Mouse (Mus musculus) lung, postnatal 10 days (tissue): ENCODE measurements around the gene Klb.

Source experiments
- DNase-seq: peaks from one replicate; pipeline ENCODE4 v3.0.0; 2021

Klb gene

DNA sequence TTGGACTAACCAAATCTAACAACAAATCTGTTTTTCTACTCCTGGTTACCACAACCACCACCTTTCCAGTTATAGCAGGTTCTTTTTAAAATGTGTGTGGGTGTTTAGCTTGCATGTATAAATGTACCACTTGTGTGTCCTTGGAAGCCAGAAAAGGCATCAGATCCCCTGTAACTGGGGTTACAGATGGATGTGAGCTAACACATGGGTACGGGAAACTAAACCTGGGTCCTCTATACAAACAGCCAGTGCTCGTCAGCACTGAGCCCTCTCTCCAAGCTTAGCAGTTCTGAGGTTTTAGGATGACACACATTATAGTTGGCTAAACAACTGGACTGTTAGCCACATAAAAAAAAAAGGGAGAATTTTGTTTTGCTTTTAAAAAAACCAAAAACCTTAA, 37.6 kb downstream of the Klb start:
- DNase-seq, result no peak

DNA sequence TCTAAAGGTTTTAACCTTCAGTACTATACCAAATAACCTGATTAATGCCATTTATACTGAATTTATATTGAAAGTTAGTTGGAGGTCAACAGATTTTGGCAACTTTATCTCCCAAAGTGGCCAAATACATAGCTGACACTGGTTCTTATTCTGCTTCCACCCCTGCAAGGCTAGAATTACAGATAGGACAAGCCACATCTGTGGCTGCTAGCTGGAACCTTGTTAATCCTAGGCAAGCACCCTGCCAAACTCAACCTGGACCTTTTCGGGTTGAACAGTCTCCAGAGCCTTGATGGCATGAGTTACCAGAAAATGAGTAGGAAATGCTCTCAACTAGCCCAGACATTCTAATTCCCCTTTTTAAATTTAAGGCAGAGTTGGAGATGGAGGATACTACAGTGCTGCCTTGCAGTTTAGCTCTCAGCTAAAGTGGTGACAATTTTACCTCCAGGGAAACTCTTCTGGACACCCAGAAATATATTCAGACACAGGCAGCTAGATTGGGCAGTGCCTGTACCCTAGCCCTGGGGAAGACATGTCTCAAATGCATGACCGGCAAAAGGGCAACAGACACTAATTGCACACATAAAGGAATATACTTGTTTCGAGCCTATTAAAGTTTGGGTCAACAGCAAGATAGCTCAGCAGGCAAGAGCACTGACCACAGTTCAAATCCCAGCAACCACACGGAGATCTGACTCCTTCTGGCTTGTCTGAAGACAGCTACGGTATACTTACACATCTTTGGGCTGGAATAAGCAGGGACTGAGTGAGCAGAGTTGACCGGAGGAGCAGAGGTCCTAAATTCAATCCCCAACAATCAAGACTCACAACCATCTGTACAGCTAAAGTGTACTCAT, 39.1 kb downstream of the Klb start:
- DNase-seq, result no peak

DNA sequence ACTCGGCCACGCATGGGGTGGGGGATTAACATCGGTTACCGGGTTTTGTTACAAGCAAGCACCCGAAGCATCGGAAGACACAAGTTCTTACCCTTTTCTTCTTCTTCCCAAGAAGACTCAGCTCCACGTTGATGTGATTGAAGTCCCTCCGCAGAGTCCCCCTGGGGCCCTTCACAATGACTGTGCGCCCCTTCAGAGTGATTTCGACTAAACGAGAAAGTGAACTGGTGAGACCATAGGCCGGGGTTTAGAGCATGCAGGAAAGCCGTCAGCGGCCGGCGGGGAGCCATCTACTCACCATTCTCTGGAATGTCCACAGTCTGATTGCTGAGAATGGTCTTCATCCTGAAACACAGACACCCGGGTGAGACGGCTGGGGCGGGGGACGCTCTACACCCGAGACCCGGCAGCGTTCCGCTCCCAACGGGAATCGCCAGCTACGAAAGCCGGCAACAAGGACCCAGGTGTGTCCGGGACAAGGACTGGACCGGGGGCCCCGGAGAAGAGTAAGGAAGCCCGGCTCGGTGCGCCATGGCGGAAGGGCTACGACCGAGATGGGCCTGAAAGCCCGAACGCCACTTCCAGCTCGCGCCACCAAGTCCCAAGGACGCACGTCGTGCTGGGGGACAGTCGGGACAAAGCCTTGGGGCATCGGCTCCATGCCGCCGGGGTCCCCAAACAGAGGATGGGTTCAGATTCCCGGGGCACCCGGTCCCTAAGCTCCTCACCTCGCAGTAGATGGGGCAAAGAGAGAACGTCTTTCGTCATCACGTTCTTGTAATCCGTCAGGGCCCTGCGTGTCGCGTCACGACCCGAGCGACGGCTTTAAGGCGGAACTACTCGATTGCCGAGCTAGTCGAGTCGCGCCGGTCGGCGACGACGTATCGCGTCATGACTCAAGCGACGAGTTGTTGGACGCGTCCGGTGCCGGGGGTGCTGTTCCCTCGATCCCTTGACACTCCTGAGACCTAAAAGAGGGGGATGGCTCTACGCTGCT, 42.8 kb downstream of the Klb start, which contains the start of the genes Rpl9 and Lias:
Rpl9 (minus strand) TSS at position 797 of the 997 bp plus-strand sequence.
Lias (plus strand) TSS at position 850 of the 997 bp plus-strand sequence.
- peak; percentile 99 for DNase-seq

DNA sequence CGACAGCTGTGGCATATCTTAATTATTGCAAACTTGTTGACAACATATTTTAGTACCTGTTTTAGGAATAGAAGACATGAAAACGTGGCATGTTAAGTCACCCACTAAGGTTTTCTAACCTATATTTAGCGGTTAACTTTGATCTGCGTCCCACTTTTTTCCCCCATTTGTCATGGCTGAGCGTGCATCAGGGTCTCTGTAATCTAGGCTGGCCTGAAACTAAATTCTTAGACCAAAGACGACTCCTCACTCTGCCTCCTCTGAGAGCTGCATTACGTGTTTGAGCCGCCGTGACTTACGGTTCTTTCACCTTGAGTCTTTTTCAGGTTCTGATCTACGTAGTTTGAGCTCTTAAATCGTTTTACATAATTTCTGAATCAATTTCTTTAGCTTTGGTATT, 43.6 kb downstream of the Klb start:
- DNase-seq, result peak; percentile 10

DNA sequence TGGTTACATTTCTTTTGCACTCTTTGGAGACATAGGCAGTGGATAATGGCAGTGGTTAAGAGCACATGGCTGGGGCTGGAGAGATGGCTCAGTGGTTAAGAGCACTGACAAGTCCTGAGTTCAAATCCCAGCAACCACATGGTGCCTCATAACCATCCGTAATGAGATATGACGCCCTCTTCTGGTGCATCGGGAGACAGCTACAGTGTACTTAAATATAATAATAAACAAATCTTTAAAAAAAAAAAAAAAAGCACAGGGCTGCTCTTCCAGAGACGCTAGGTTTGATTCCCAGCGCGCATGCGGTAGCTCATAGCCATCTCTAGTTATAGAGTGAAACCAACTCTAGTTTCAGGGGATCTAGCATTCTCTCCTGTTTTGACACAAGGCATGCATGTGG, 46.3 kb downstream of the Klb start:
- DNase-seq, result no peak

DNA sequence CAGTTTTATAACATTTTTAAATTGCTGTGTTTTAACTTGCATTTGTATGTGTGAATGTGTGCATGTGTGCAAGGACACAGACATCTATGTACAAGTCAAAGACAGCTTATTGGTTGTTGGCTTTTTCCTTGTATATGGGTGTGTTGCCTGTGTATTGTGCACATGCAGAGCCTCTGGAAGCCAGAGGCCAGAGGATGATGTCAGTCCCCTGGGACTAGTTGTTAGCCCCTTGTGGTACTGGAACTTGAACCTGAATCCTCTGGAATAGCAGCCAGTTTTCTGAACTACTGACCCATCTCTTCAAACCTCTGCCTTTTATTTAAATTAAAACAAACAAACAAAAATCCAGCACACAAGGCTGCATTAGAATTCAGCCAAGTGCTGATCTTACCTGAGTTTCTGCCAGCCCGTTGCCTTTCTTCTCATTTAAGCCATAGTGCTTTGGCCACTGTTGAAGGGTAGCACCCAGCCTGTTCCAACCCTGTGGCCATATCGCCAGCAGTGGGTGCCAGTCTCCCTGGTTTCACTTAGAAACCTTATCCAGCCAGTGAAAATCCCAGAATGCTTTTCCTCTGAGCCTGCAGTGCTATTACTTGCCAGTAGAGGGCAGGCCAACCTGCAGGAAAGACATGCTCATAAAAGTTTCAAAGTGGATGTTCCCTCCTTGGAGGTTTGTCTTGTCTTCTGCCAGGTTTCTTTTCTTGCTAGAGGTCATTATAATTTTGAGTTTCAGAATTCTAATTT, 53.3 kb downstream of the Klb start:
- peak; percentile 91 for DNase-seq

DNA sequence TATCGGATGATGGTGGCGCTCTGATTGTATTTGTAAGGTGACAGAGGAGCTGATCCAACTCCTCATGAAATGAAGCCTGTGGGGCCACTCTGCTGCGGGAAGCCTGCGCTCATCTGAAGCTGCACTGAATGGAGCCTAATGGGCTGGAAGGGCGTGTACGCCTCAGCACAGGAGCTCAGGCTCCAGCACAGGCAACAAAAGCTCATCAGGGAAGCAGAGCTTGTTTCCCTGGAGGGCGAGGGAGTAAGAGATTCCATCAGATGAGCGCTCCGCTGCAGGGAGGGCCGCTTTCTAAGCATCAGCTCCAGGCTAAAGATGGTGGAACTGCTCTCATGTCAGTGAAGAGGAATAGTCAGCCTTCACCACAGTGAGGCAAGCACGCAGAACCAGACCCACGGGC, 59.9 kb downstream of the Klb start:
- no peak for DNase-seq

DNA sequence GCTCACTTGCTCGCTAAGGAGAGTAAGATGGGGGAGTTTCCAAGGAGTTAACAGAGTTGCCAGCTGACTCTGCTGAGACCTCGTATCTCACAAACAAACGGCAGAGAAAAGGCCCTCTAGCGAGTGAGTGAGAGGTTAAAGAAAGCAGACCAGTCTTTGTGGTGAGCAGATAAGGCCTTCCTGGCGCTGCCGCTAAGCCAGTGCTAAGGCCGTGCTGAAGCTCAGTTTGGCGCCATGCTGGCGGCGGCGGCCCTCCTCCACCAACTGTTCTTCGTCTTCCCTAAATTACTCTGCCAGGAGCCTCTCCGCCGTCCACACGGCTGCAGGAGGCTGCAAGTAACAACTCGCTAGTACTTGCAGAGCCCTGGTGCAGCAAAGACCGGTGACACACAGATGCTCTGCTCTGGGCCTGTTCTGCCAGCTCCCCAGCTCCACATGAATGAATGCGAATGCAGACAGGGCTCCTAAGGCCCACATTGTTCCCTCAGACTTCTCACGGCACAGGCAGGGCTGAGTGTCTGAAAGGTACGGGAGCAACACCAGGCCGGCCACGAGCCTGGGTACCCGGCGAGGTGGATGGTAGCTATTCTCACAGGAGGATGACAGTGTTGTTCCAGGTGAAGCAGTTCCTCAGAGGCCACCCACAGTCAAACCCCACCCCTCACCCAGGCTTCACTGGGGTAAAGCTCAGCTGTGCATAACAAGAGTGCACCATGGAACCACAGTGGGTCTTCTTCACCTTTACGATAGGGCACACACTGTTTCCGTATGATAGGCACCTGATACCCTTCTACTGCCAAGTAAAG, 67.7 kb downstream of the Klb start:
- no peak for DNase-seq

DNA sequence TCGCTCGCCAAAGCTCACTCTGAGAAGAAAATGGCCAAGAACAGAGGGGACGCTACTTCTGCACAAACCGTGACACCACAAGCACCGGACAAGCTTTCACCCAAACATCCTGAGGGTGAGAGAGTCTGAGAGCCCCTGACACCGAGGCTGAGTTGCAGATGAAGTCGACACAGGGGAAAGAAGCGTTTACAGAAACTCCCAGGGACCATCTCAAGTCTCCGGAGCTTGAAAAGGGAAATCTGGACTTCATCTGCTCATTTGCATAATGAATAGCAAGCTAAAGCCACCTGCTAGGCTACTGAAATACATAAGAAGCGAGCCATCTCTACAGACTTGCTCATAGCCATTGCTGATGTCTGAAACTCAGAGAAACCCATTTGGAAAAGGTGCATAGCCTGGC, 71.0 kb downstream of the Klb start:
- no peak for DNase-seq

DNA sequence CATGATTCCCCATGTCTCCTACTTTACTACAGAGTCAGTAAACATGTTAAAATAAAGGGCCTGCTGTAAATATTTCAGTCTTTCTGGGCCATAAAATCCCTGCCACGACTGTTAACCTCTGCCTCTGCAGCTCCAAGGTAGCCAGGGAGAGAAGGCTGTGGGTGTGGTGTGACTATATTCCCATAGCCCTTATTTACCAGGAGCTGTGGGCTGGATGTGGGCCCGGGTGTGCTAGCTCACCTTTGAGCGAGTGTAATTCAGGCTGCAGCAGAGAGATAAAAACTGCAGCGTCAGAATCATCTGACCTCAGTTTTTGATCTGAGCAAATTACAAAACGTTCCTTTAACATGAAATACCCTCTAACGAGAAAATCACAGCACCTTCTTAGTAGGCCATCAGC, 72.7 kb downstream of the Klb start:
- DNase-seq, result no peak

DNA sequence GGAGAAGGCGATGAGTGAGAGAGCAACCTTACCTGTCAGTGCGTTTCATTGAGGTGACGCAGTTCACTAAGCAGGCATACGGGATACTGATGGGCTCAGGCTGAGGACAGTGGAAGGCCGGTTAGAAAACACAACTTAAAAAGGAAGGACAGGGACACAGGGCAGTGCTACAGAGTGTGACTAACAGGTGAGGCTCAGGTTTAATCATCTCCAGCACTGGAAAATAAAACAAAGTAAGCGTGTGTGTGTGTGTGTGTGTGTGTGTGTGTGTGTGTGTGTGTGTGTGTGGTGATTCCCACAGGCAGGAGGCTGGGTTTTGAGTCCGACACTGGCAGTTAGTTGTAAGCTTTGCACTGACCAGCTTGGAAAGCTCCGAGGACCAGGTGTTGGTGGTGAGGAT, 74.7 kb downstream of the Klb start:
- no peak for DNase-seq

DNA sequence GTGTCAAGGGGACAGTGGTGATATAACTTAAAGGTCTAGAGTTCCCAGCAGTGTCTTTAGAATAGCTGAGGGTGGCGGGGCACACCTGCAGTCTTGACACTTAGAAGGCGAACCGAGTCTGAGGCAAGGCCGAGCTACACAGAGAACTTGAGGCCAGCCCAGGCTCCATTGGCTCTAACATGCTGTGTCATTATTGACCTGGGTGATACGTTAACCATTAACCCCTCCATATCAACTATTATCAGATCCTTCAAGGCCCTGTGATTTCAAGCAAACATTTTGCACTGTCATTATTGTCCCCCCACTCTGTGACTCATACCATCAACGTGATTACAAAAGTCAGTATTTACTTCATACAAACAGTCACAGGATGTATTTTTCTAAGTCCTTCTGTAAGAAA, 76.1 kb downstream of the Klb start:
- no peak for DNase-seq

DNA sequence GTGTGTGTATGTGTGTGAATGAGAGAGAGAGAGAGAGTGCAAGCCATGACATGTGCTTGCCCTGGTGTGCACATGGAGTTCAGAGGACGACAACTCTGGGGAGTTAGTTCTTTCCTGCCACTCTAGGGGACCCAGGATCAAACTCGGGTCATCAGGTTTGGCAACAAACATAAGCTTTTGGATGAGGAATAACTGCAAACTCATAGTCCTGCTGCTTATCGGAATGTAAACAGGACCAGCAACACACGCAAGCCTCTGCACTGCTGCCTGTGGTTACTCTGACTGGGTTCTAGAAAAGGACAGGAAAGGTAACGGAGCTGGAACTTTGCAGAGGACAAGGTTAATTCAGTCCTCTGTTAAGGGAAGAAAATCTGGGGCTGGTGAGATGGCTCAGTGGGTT, 77.1 kb downstream of the Klb start:
- no peak for DNase-seq

DNA sequence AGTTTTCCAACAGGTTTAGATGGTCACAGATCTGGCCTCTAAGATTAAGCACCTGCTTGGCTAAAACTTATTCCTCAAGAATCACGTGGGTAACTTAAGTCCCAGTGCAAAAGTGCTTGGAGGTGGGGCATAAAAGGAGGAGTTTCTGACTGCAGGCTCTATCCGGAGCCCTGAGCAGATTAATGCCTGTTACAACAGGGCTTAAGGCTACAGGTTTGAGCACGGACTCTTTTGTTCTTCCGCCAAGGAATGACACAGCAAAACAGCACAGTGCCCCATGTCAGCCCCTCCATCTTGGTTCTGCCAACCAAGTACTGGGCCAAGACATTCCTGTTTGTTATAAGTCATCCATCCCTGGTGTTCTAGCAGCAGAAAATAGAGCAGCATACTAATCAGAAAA, 80.2 kb downstream of the Klb start:
- DNase-seq, result peak; percentile 37

DNA sequence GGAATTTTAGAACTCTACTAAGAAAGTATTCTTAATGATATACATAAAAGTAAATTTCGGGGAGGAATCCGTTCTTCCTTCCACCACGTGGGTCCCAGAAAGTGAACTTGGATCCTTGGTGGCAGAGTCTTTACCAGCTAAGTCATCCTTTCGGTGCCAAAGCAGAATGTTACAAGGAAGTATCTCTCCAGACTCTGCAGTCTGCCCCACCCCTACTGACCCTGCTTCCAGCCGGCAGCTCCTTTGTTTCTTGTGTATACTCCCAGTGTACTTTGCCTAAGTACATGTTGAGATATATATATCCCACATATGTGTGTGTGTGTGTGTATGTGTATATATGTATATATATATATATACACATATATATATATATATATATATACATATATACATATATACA, 81.3 kb downstream of the Klb start:
- no peak for DNase-seq
